Mouse (Mus musculus): ENCODE results near the gene Rapsn.
"Not testable (repeated sequence)": the region's sequence is repeated elsewhere in the genome, so short reads cannot be mapped to it uniquely, and the experiment has no call there.

Rapsn gene

GRCm38 (mm10) chr2:91035385-91035784 lies at the start of gene Rapsn:
Rapsn (plus strand) TSS chr2:91035620.
- no peak for ATAC-seq (ENCODE audit: insufficient number of reproducible peaks, low FRiP score, low TSS enrichment)

GRCm38 (mm10) chr2:90986055-90986454 lies 49.4 kb upstream of the Rapsn start:
- no peak for ATAC-seq (ENCODE audit: insufficient number of reproducible peaks, low FRiP score, low TSS enrichment)

GRCm38 (mm10) chr2:91008536-91008935 lies 26.9 kb upstream of the Rapsn start:
- ATAC-seq (ENCODE audit: insufficient number of reproducible peaks, low FRiP score, low TSS enrichment): no peak

GRCm38 (mm10) chr2:91013881-91014280 lies 21.5 kb upstream of the Rapsn start:
- no peak for ATAC-seq (ENCODE audit: insufficient number of reproducible peaks, low FRiP score, low TSS enrichment)

- ATAC-seq (ENCODE audit: insufficient number of reproducible peaks, low FRiP score, low TSS enrichment): peak; percentile 81
Measured at GRCm38 (mm10) chr2:91015386-91015785, 20.0 kb upstream of the Rapsn start.

- ATAC-seq (ENCODE audit: insufficient number of reproducible peaks, low FRiP score, low TSS enrichment): no peak
Measured at GRCm38 (mm10) chr2:91018061-91018788, 17.2 kb upstream of the Rapsn start.

- ATAC-seq (ENCODE audit: insufficient number of reproducible peaks, low FRiP score, low TSS enrichment): no peak
Measured at GRCm38 (mm10) chr2:91019911-91020310, 15.5 kb upstream of the Rapsn start.

GRCm38 (mm10) chr2:91022266-91022665 lies 13.2 kb upstream of the Rapsn start:
- ATAC-seq (ENCODE audit: insufficient number of reproducible peaks, low FRiP score, low TSS enrichment): not testable (repeated sequence)

GRCm38 (mm10) chr2:91023131-91023530 lies 12.3 kb upstream of the Rapsn start:
- no peak for ATAC-seq (ENCODE audit: insufficient number of reproducible peaks, low FRiP score, low TSS enrichment)

GRCm38 (mm10) chr2:91023956-91024355 lies 11.5 kb upstream of the Rapsn start:
- ATAC-seq (ENCODE audit: insufficient number of reproducible peaks, low FRiP score, low TSS enrichment): no peak

- no peak for ATAC-seq (ENCODE audit: insufficient number of reproducible peaks, low FRiP score, low TSS enrichment)
Measured at GRCm38 (mm10) chr2:91025081-91025516, 10.3 kb upstream of the Rapsn start.

- no peak for ATAC-seq (ENCODE audit: insufficient number of reproducible peaks, low FRiP score, low TSS enrichment)
Measured at GRCm38 (mm10) chr2:91026491-91026890, 8.9 kb upstream of the Rapsn start.

GRCm38 (mm10) chr2:91027391-91028214 lies 7.8 kb upstream of the Rapsn start:
- no peak for ATAC-seq (ENCODE audit: insufficient number of reproducible peaks, low FRiP score, low TSS enrichment)

GRCm38 (mm10) chr2:91031216-91031615 lies 4.2 kb upstream of the Rapsn start:
- ATAC-seq (ENCODE audit: insufficient number of reproducible peaks, low FRiP score, low TSS enrichment): no peak

GRCm38 (mm10) chr2:91033000-91033399 lies 2.4 kb upstream of the Rapsn start:
- no peak for ATAC-seq (ENCODE audit: insufficient number of reproducible peaks, low FRiP score, low TSS enrichment)

GRCm38 (mm10) chr2:91041786-91042185 lies 6.4 kb downstream of the Rapsn start:
- ATAC-seq (ENCODE audit: insufficient number of reproducible peaks, low FRiP score, low TSS enrichment): no peak

GRCm38 (mm10) chr2:91042651-91043398 lies 7.4 kb downstream of the Rapsn start:
- ATAC-seq (ENCODE audit: insufficient number of reproducible peaks, low FRiP score, low TSS enrichment): no peak

GRCm38 (mm10) chr2:91044727-91045126 lies 9.3 kb downstream of the Rapsn start:
- ATAC-seq (ENCODE audit: insufficient number of reproducible peaks, low FRiP score, low TSS enrichment): no peak

GRCm38 (mm10) chr2:91045805-91046204 lies 10.4 kb downstream of the Rapsn start:
- ATAC-seq (ENCODE audit: insufficient number of reproducible peaks, low FRiP score, low TSS enrichment): not testable (repeated sequence)

GRCm38 (mm10) chr2:91047359-91047758 lies 11.9 kb downstream of the Rapsn start:
- no peak for ATAC-seq (ENCODE audit: insufficient number of reproducible peaks, low FRiP score, low TSS enrichment)

- no peak for ATAC-seq (ENCODE audit: insufficient number of reproducible peaks, low FRiP score, low TSS enrichment)
Measured at GRCm38 (mm10) chr2:91051917-91052316, 16.5 kb downstream of the Rapsn start.

All from cerebellum, adult (tissue).